Mouse (Mus musculus): Measurements from ENCODE around the gene Abcg1.
A peak's percentile ranks its signal among the peaks of the same experiment; 100 is the strongest.

The Abcg1 gene

DNA sequence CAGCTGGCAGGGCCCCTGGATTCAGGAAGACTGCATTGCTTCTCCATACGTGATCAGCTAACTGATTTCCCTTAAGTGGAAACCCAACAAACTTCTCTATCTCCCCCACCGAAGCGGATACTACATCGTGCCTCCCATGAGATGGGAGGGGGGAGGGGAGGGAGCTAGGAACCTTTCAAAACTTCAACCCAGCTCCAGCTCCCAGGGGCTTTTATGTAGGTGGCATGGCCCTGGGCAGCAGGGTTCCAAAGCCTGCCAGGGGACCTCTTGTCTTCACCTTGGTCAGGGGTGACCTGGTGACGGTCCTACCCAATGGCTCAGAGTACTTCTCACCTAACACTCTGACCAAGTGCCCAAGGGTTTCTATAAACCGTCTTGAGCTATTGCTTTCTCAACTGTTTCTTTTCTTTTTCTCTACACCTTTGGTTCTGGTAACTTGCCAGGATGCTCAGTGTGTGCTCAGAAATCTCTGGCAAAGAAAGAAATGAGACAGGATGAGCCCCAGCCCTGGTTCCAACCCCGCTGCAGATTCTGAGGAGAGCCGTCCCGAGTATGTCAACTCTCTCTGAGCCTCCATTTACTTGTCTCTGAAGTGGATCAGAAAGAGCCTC is 71.3 kb downstream of the Abcg1 start:
- DNase-seq (ENCODE audit: low spot score in 2 of 2): no peak

GRCm38 (mm10) chr17:31129452-31129851 is 72.0 kb downstream of the Abcg1 start, which contains the start of gene Tff3:
Gene Tff3, minus strand, starts transcription at chr17:31129646.
- no peak for DNase-seq (ENCODE audit: low spot score in 2 of 2)

DNA sequence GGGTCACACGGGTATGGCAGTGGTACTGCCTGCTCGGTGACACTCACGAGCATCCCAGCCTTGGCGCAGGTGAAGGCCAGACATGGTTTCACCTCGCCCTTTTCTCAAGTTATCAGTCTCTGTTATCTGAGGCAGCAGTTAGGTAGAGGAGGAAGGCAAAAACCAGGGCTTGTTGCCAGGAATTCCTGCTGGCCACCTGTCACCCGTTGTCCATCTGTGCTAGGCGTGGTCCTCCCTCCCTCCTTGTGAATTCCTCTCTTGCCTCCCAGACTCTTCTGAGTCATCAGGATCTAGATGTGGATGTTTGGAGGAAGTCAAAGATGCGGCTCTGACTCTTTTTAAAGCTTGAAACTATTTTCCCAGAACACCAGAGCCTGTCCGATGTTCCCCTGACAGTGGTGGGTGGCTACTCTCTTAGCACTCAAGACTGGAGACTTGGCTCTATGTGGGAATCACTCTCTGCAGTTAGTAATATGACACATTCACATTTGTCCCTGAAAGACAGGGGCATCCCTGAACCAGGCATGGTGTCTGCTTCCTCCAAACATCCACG is 73.9 kb downstream of the Abcg1 start:
- no peak for DNase-seq (ENCODE audit: low spot score in 2 of 2)

DNA sequence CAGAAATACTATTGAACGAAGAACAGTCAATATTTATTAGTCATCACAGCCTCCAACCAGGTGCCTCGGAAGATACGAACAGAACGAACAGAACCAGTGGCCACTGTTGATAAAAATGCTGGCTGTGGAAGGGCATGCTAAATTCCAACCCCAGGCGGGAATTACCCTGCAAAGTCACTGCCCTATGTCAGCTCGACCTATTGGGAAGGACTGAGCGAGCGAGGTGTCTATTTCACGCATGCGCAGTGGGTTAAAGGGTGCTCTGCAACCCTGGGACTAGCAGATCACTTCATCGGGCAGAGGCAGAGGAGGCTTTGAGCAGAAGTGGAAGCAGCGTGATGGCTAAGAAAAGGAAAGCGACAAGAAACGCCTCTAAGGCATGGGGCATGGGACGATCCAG is 76.3 kb downstream of the Abcg1 start:
- no peak for DNase-seq (ENCODE audit: low spot score in 2 of 2)

DNA sequence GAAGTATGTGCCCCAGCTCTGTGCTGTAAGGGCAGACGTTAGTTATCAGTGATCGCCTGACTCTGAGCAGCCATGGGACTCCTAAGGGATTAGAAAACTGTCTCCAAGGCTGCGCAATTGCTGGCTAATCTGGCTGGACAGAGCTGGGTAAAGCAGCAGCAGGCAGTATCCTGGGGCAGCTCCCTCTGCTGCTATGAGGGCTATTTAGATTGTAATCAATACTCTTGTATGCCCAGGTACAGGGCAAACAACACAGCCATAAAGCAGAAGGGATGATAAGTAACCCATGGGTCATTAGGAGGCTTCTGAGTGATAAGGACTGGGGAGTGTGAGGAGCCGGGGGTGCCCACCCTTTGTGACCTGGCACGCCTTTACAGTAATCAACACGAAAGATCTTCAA is 77.4 kb downstream of the Abcg1 start:
- DNase-seq (ENCODE audit: low spot score in 2 of 2): no peak

GRCm38 (mm10) chr17:31136291-31136690 is 78.8 kb downstream of the Abcg1 start:
- no peak for DNase-seq (ENCODE audit: low spot score in 2 of 2)

- no peak for DNase-seq (ENCODE audit: low spot score in 2 of 2)
Measured at GRCm38 (mm10) chr17:31136821-31137220, 79.3 kb downstream of the Abcg1 start.

DNA sequence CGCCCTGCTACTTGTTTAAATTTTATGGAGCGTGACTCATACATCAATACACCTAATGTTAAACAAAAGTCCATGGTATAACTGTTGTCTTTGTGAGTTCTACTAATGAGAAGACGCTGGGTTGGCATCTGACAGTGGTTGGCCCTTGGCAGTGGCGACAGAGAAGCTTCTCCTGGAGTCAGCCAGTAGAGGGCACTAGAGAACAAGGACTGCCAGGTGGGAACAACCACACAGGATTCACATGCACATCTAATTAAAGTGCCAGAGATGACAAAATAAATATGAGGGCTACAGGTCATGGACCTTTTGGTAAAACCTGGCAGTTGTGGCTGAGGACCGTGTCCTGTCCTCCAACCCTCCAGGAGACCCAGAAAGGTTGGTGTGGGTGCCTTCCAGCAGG is 80.9 kb downstream of the Abcg1 start:
- DNase-seq (ENCODE audit: low spot score in 2 of 2): peak in 1 of 2 experiments; percentile 41

DNA sequence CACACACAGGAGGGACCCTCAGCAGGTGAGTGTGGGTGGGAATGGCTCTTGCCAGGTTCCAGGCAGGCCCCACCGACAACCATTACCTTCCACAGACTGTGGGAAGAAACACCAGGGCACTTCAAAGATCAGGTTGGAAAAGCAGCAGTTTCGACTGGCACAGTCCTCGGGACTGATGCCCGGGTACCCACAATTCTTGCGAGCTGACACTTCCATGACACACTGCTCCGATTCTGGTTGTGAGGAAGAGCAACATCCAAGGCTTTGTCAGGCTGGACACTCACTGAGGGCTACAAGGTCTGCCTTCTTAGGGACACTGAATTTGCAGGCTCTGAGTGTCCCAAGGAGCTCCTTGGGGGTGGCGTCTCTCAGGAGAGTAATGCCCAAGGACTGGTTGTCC is 84.6 kb downstream of the Abcg1 start:
- DNase-seq (ENCODE audit: low spot score in 2 of 2): no peak

- no peak for DNase-seq (ENCODE audit: low spot score in 2 of 2)
Measured at GRCm38 (mm10) chr17:31144040-31145037, 86.9 kb downstream of the Abcg1 start, which contains the start of gene Tff2. Gene Tff2, minus strand, starts transcription at chr17:31144282.

DNA sequence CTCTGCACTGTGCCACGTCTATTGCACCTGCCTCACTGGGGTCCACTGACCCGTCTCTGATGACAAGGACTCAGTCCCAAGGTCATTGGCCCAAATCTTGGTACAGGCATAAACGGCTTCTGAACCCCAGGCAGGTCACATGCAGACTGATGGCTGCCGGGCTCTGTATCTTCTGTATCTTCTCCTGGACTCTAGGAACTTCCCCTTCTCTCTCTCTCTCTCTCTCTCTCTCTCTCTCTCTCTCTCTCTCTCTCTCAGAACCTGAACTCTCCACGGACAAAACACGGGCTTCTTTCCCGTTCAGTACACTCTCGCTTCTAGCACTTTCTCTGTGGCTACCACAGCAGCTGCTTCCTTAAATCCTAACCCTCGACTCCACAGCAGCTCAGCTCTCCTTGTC is 88.5 kb downstream of the Abcg1 start:
- no peak for DNase-seq (ENCODE audit: low spot score in 2 of 2)

DNA sequence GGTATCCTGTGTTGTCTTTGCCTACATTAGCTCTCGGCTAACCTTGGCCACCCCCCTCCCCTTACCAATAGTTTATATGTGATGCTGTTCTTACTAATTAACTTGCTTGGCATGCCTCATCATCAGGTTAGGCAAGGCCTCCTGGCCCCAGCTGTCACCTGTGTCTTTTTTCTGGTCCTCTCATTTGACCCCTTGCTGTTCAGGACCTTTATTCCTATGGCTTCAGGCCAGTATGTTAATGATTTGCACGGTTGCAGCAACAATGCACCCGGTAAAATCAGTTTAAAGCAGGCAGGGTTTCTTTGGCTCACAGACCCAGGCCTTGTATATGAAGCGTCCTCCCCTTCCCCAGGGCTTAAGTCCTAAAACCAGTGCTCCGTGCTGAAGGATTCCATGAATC is 95.0 kb downstream of the Abcg1 start:
- no peak for DNase-seq (ENCODE audit: low spot score in 2 of 2)

DNA sequence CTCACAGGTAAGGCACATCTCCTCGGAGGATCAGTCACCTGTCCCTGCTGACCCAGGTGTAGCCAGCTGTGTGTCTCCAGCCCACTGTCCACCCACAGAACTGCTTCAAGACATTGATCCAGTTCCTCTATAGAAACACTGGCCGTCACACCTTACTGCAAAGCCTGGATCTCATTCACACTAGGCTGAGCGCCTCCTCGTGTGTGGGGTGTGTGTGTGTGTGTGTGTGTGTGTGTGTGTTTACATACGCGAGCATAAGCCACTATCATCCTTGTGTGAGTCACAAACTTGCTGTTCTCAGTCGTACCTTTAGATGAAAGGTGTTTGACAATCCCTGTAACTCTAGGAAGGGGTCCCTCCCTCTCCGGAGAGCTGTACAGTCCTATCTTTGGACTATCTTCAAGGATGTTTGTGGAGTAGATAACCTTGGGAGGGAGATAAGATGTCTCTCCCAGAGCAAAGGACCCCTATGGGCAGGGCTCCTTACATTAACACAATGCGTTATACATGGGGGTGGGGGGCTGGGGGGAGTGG is 95.6 kb downstream of the Abcg1 start:
- DNase-seq (ENCODE audit: low spot score in 2 of 2): no peak

DNA sequence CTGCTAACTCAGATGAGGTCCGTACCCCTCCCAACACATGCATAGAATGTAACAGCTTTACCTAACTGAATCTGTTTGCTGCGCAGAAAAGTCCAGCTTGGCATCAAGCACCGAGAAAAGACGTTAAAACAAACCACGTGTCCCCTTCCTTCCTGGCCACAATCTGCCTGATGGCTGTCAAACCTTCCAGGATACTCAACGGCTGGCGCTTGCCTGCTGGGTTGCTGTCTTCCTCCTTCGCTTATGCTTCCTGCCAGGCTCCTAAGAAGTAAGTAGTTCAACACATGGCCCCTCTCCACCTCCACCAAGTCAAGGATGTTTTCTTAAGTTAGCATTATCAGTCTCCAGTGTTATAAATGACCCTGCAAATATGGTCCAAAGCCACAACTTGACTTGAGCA is 96.3 kb downstream of the Abcg1 start:
- no peak for DNase-seq (ENCODE audit: low spot score in 2 of 2)

DNA sequence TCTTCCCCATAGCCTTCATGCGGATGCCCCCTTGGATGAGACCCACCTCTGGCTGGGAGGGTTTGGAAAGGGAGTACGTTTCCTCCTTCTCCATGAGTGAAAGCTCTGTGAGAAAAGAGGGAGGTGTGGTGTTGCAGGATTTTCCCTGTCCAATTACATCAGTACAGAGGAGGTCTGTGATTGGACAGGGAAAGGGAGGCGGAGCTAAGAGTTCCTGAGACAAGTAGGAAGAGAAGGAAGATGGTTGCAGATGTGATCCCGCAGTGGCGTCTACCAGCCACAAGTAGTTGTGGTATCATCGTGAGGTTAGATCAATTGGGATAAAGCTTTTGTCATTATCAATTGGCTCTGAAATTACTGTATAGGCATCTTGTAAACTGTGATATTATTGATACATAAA is 100.4 kb downstream of the Abcg1 start:
- no peak for DNase-seq (ENCODE audit: low spot score in 2 of 2)

GRCm38 (mm10) chr17:31160291-31160690 is 102.8 kb downstream of the Abcg1 start:
- no peak for DNase-seq (ENCODE audit: low spot score in 2 of 2)

DNA sequence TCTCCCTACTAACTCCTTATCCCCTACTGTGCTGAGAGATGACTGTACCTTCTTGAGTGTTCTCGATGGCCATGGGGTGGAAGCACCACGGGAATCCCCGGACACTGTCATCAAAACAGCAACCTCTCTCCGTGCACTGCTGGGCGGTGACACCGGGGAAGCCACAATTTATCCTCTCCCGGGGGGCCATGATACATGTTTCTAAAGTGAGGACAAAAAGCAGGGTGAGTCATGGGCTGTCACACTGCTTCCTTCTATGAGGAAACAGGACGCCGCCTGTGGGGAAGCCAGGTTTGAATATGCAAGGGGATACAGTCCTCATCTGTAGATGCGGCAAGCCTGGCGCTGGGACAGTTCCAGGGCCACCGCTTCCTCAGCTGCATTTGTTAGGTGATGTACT is 105.1 kb downstream of the Abcg1 start:
- no peak for DNase-seq (ENCODE audit: low spot score in 2 of 2)

- DNase-seq (ENCODE audit: low spot score in 2 of 2): no peak
Measured at GRCm38 (mm10) chr17:31163821-31164220, 106.3 kb downstream of the Abcg1 start.

GRCm38 (mm10) chr17:31165127-31165526 is 107.7 kb downstream of the Abcg1 start, which contains the start of gene Tff1:
Gene Tff1, minus strand, starts transcription at chr17:31165277.
- no peak for DNase-seq (ENCODE audit: low spot score in 2 of 2)
